Mouse (Mus musculus) kidney, adult 2 months (tissue): Measurements from ENCODE around the gene Lzts2.

Experiments
- CTCF ChIP-seq: fragments of 200-500 bp; conservative IDR thresholded peaks from 2 replicates; pipeline ENCODE4 v1.5.1; 2011; ENCODE audit warnings: low read depth, mild to moderate bottlenecking, control low read depth, low read length, moderate library complexity, mixed read lengths; ENCODE audit not compliant: insufficient read depth, insufficient read length
- POLR2A ChIP-seq: fragments of 200-500 bp; IDR thresholded peaks from one replicate; pipeline ENCODE4 v1.6.1; 2011; ENCODE audit warnings: low read depth, low read length, control low read depth

GRCm38 (mm10) chr19:44968329-44968728 is 45.9 kb upstream of the Lzts2 start:
- TF ChIP-seq CTCF (no peak), POLR2A (no peak)
